Mouse (Mus musculus): ENCODE results near the gene Zfp553. TPM values are rescaled to one million over a fixed set of nuclear protein-coding genes. Genes with fewer than 3 reads are reported as not detected.
A peak's percentile ranks its signal among the peaks of the same experiment; 100 is the strongest.

Gene Zfp553
- polyA plus RNA-seq, 1 experiment: 16.6 TPM

- 0 out of 2 replicates have a peak overlapping the region, but pooled peaks have one; percentile 6 for H3K27ac ChIP-seq (ENCODE audit: insufficient read depth, low read length)
- DNase-seq: peak in 1 of 2 experiments; percentile 56
- peaks cover 8% of the 10 kb centered on the region; the same call in 1 of the 2 replicates for H3K4me1 ChIP-seq (ENCODE audit: control insufficient read depth, insufficient read depth, low read length)
- peak overlapping the region; percentile 75 for H3K4me3 ChIP-seq (replicated peaks; ENCODE audit: insufficient read depth, low read depth, low read length)
- no peaks in the 10 kb centered on the region for H3K27me3 ChIP-seq (ENCODE audit: control insufficient read depth, insufficient read depth, low read length)
- WGBS: under 1% methylated on average over 53 of the region's 53 CpGs
- TF ChIP-seq POLR2A (IDR thresholded peaks at IDR 0.05; ENCODE audit: borderline replicate concordance, insufficient read depth, low read length): no peak
- no peak for TF ChIP-seq CTCF (IDR thresholded peaks at IDR 0.05; ENCODE audit: borderline replicate concordance, insufficient read depth, low read depth, low read length)
These were observed 25.2 kb upstream of the Zfp553 start for GRCm38 (mm10) chr7:127207374-127208294.

- Histone ChIP-seq H3K4me3 (replicated peaks; ENCODE audit: insufficient read depth, low read depth, low read length) (peak within 1 kb of the TSS; percentile 75), H3K4me1 (ENCODE audit: control insufficient read depth, insufficient read depth, low read length) (peaks cover 8% of the 10 kb centered on the region; the same call in 1 of the 2 replicates), H3K27ac (ENCODE audit: insufficient read depth, low read length) (peak within 1 kb of the TSS; percentile 70; the same call in 1 of the 2 replicates), H3K27me3 (ENCODE audit: control insufficient read depth, insufficient read depth, low read length) (no peaks in the 10 kb centered on the region)
- under 1% methylated on average over 35 of the region's 44 CpGs for WGBS
- no peak for TF ChIP-seq CTCF (IDR thresholded peaks at IDR 0.05; ENCODE audit: borderline replicate concordance, insufficient read depth, low read depth, low read length)
- TF ChIP-seq POLR2A (IDR thresholded peaks at IDR 0.05; ENCODE audit: borderline replicate concordance, insufficient read depth, low read length): no peak
- peak in 1 of 2 experiments; percentile 64 for DNase-seq
These were observed 24.6 kb upstream of the Zfp553 start, which contains the start of gene Tbc1d10b for GRCm38 (mm10) chr7:127208295-127208552. Gene Tbc1d10b, minus strand, starts transcription at chr7:127208468.

DNA sequence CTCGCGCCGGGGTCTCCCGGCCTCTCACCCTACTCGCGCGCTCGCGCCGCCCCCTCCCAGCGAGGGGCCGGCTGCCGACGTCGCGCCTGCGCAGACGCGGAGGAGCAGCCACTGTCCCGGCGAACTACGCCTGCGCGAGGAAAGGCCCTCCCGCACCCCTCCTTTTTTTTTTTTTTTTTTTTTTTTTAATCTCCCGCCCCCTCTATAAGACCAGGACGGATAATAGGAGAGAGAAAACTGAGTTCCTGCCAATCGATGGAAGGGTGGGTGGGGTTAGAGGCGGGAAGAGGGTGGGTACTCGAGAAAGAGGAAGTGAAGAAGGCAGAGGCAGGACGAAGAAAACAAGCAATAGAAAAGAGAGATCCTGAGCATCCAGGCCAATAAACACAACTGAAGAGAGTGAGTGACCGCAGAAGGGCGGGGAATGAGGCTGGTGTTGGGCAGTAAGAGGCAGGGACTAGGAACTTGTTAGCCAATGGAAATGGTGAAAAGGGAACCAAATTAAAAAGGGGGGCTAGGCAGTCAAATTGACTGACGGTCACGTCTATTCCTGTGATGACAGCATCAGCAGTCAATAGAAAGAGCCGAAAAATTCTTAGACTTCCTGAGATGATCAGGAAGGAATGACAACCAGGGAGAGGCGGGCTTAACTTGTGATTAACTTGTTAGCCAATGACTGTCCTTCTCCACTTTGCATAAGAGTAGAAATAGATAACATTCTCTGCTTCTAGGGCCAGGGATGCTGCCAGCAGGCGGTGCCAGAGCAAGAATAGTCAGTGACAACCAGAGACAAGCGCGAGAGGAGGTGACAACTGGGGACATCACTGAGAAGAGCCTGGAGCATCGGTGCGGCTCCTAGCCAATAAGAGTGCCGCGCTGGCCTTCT is 24.1 kb upstream of the Zfp553 start, which contains the start of gene Mylpf:
Gene Mylpf, plus strand, starts transcription at position 338 of the 886 bp plus-strand sequence.
- H3K4me1 ChIP-seq (ENCODE audit: control insufficient read depth, insufficient read depth, low read length): peaks cover 6% of the 10 kb centered on the region; the same call in 1 of the 2 replicates
- peak within 1 kb of the TSS; percentile 70; the same call in 1 of the 2 replicates for H3K27ac ChIP-seq (ENCODE audit: insufficient read depth, low read length)
- TF ChIP-seq CTCF (IDR thresholded peaks at IDR 0.05; ENCODE audit: borderline replicate concordance, insufficient read depth, low read depth, low read length) (peak; percentile 31; the same call in 1 of the 2 replicates), POLR2A (IDR thresholded peaks at IDR 0.05; ENCODE audit: borderline replicate concordance, insufficient read depth, low read length) (peak; percentile 79)
- WGBS: under 1% methylated on average over 44 of the region's 44 CpGs
- peak; percentile 88 to 99 for DNase-seq
- H3K4me3 ChIP-seq (replicated peaks; ENCODE audit: insufficient read depth, low read depth, low read length): peak within 1 kb of the TSS; percentile 75
- H3K27me3 ChIP-seq (ENCODE audit: control insufficient read depth, insufficient read depth, low read length): no peaks in the 10 kb centered on the region

DNA sequence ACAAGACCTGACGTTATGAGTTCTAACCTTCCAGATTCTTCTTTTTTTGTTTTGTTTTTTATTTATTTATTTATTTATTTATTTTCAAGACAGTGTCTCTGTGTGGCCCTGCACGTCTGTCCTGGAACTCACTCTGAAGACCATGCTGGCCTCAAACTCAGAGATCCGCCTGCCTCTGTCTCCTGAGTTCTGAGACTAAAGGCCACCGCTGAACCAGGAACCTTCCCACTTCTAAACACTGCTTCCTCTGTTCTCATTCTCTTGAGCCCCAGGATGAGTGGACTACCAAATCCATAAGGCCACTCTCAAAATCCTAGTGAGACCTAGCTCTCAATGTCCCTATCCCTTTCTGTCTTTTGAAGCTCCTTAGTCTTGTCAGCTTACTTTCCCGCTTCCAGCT is 23.0 kb upstream of the Zfp553 start:
- Histone ChIP-seq H3K27me3 (ENCODE audit: control insufficient read depth, insufficient read depth, low read length) (no peaks in the 10 kb centered on the region), H3K27ac (ENCODE audit: insufficient read depth, low read length) (peak overlapping the region; percentile 71; the same call in 1 of the 2 replicates), H3K4me1 (ENCODE audit: control insufficient read depth, insufficient read depth, low read length) (peaks cover 6% of the 10 kb centered on the region; the same call in 1 of the 2 replicates), H3K4me3 (replicated peaks; ENCODE audit: insufficient read depth, low read depth, low read length) (peak overlapping the region; percentile 3)
- no peak for TF ChIP-seq CTCF (IDR thresholded peaks at IDR 0.05; ENCODE audit: borderline replicate concordance, insufficient read depth, low read depth, low read length)
- TF ChIP-seq POLR2A (IDR thresholded peaks at IDR 0.05; ENCODE audit: borderline replicate concordance, insufficient read depth, low read length): no peak
- DNase-seq: no peak
- 72% methylated on average over 5 of the region's 5 CpGs for WGBS

GRCm38 (mm10) chr7:127210266-127210665 is 22.6 kb upstream of the Zfp553 start:
- TF ChIP-seq CTCF (IDR thresholded peaks at IDR 0.05; ENCODE audit: borderline replicate concordance, insufficient read depth, low read depth, low read length): no peak
- TF ChIP-seq POLR2A (IDR thresholded peaks at IDR 0.05; ENCODE audit: borderline replicate concordance, insufficient read depth, low read length): no peak
- Histone ChIP-seq H3K27ac (ENCODE audit: insufficient read depth, low read length) (0 out of 2 replicates have a peak overlapping the region, but pooled peaks have one; percentile 71), H3K4me1 (ENCODE audit: control insufficient read depth, insufficient read depth, low read length) (peaks cover 6% of the 10 kb centered on the region; the same call in 1 of the 2 replicates), H3K4me3 (replicated peaks; ENCODE audit: insufficient read depth, low read depth, low read length) (no peak overlapping the region), H3K27me3 (ENCODE audit: control insufficient read depth, insufficient read depth, low read length) (no peaks in the 10 kb centered on the region)
- 26% methylated on average over 4 of the region's 4 CpGs for WGBS
- no peak for DNase-seq

DNA sequence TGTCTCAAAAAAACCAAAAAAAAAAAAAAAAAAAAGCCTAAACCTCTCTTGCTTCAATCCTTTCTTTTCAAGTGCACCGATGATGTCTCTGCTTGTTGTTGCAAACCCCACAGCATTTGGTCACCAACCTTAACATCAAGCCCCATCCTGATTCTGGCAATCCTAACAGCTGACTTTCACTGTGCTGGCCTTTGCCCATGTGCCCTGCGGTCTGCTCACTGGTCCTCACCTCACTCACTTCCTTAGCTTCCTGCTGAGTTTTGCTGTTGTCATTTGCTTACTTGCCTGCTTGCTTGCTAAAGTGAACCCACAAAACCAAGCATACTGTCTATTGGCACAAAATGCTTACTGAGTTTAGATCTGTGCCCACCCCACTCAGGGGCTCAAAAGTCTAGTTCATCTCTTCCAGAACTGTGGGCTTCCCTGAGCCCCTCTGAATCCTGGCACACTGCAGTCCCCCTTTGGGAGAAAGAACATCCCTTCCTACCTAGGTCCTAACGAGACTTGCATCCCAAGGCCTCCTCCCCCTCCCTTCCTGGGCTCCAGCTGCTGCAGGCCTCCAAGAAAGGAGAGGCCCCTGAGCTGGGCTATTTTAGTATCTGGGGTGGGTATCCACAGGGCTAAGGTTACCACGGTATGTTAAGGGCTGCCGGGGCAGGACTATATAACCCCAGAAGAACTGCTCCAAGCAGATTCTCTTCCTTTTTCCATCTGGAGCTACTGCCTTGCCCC is 21.7 kb upstream of the Zfp553 start:
- DNase-seq: no peak
- 70% methylated on average over 5 of the region's 5 CpGs for WGBS
- 0 out of 2 replicates have a peak, but pooled peaks cover 4% of the 10 kb centered on the region for H3K4me1 ChIP-seq (ENCODE audit: control insufficient read depth, insufficient read depth, low read length)
- H3K4me3 ChIP-seq (replicated peaks; ENCODE audit: insufficient read depth, low read depth, low read length): no peak overlapping the region
- H3K27ac ChIP-seq (ENCODE audit: insufficient read depth, low read length): no peak overlapping the region
- no peaks in the 10 kb centered on the region for H3K27me3 ChIP-seq (ENCODE audit: control insufficient read depth, insufficient read depth, low read length)
- TF ChIP-seq CTCF (IDR thresholded peaks at IDR 0.05; ENCODE audit: borderline replicate concordance, insufficient read depth, low read depth, low read length): no peak
- no peak for TF ChIP-seq POLR2A (IDR thresholded peaks at IDR 0.05; ENCODE audit: borderline replicate concordance, insufficient read depth, low read length)
